Mouse (Mus musculus) mouse trophoblast stem cell (cell line): Measurements from ENCODE around the gene Clnk.

Experiments
- in situ Hi-C, 2 experiments: fragments of 300-500 bp; cut with MseI, MboI; formaldehyde crosslinking; loops; 2 replicates in 1 of 2; 3 replicates in 1 of 2; pipeline ENCODE4 v1.15.1; 2025

Gene Clnk

GRCm38 (mm10) chr5:38857591-38857990, 19.0 kb downstream of the Clnk start:
- in situ Hi-C loops: no loop called here

- in situ Hi-C loops: no loop called here
Measured at GRCm38 (mm10) chr5:38850171-38850570, 26.4 kb downstream of the Clnk start.

- in situ Hi-C loops: no loop called here
Measured at GRCm38 (mm10) chr5:38845529-38845928, 31.1 kb downstream of the Clnk start.

GRCm38 (mm10) chr5:38844312-38844711, 32.3 kb downstream of the Clnk start:
- in situ Hi-C loops: no loop called here

- in situ Hi-C loops: no loop called here
Measured at GRCm38 (mm10) chr5:38839981-38840380, 36.6 kb downstream of the Clnk start.

GRCm38 (mm10) chr5:38827310-38827709, 49.3 kb downstream of the Clnk start:
- in situ Hi-C loops: no loop called here

GRCm38 (mm10) chr5:38826586-38826985, 50.0 kb downstream of the Clnk start:
- in situ Hi-C loops: no loop called here

GRCm38 (mm10) chr5:38824132-38824965, 52.3 kb downstream of the Clnk start:
- in situ Hi-C loops: no loop called here

- in situ Hi-C loops: no loop called here
Measured at GRCm38 (mm10) chr5:38813391-38814109, 63.1 kb downstream of the Clnk start.

GRCm38 (mm10) chr5:38812916-38813315, 63.7 kb downstream of the Clnk start:
- in situ Hi-C loops: no loop called here

GRCm38 (mm10) chr5:38812386-38812785, 64.2 kb downstream of the Clnk start:
- in situ Hi-C loops: no loop called here

- in situ Hi-C loops: loop anchor here (25.0 kb wide), 1 partner anchor 838 kb away; no protein-coding TSS in a partner anchor
Measured at GRCm38 (mm10) chr5:38798910-38799309, 77.7 kb downstream of the Clnk start.

GRCm38 (mm10) chr5:38795139-38795538, 81.5 kb downstream of the Clnk start:
- in situ Hi-C loops: loop anchor here (25.0 kb wide), 1 partner anchor 842 kb away; no protein-coding TSS in a partner anchor

GRCm38 (mm10) chr5:38791116-38791515, 85.5 kb downstream of the Clnk start:
- in situ Hi-C loops: loop anchor here (25.0 kb wide), 1 partner anchor 846 kb away; no protein-coding TSS in a partner anchor

- in situ Hi-C loops: loop anchor here (25.0 kb wide), 1 partner anchor 848 kb away; no protein-coding TSS in a partner anchor
Measured at GRCm38 (mm10) chr5:38788820-38789219, 87.8 kb downstream of the Clnk start.

GRCm38 (mm10) chr5:38787851-38788520, 88.6 kb downstream of the Clnk start:
- in situ Hi-C loops: loop anchor here (25.0 kb wide), 1 partner anchor 849 kb away; no protein-coding TSS in a partner anchor

GRCm38 (mm10) chr5:38786126-38786525, 90.5 kb downstream of the Clnk start:
- in situ Hi-C loops: loop anchor here (25.0 kb wide), 1 partner anchor 851 kb away; no protein-coding TSS in a partner anchor

- in situ Hi-C loops: loop anchor here (25.0 kb wide), 1 partner anchor 852 kb away; no protein-coding TSS in a partner anchor
Measured at GRCm38 (mm10) chr5:38785686-38786085, 90.9 kb downstream of the Clnk start.

GRCm38 (mm10) chr5:38781813-38782212, 94.8 kb downstream of the Clnk start:
- in situ Hi-C loops: loop anchor here (25.0 kb wide), 1 partner anchor 855 kb away; no protein-coding TSS in a partner anchor

- in situ Hi-C loops: loop anchor here (25.0 kb wide), 1 partner anchor 857 kb away; no protein-coding TSS in a partner anchor
Measured at GRCm38 (mm10) chr5:38780631-38781030, 96.0 kb downstream of the Clnk start.

- in situ Hi-C loops: loop anchor here (25.0 kb wide), 1 partner anchor 857 kb away; no protein-coding TSS in a partner anchor
Measured at GRCm38 (mm10) chr5:38780045-38780444, 96.6 kb downstream of the Clnk start.
